ENCODE assay signal across 18 mouse cellular contexts in genomic region chr11:6224541-6225229, GRCm38 (mm10). TPM values are rescaled to one million over a fixed set of nuclear protein-coding genes. Genes with fewer than 3 reads are reported as not detected.
DNase-seq lines count a peak whose midpoint lies in the region; ATAC-seq lines count a peak whose summit lies in the region.
"Had no signal": no experiment of that assay in that cellular context is flagged by ENCODE, and none has a peak within 500 bp of the region (broad histone marks: within the 10 kb centered on the region; RNA-seq: fewer than 3 reads in every experiment).

No protein-coding gene starts in this region.

- peak; percentile 26 for DNase-seq in left cerebral cortex, adult 11 months (ENCODE audit: low spot score)
- no peak for DNase-seq in left cerebral cortex, postnatal 10 days (ENCODE audit: extremely low spot score in 1 of 2, low spot score in 2 of 2)
- DNase-seq in frontal cortex, postnatal 14 days (ENCODE audit: low spot score in 2 of 2) = peak; percentile 32 to 34
- peak; percentile 14 to 58 for DNase-seq in right cerebral cortex, postnatal 36 days (ENCODE audit: low spot score in 2 of 2)
- DNase-seq in retina, postnatal 1 day = no peak
- DNase-seq in embryo, embryonic 9.5 days (ENCODE audit: extremely low spot score) = no peak
- DNase-seq: cerebellum, adult 9-11 months; gastrocnemius, postnatal 36 days; thymus, adult 2 months had no signal

- intact Hi-C loops in left cerebral cortex, postnatal 10 days (cut with DNase I) = no loop called here

- 0 out of 2 replicates have a peak, but pooled peaks have one; percentile 54 for ATAC-seq in kidney, embryonic 15.5 days (replicated peaks; ENCODE audit: low FRiP score)
- ATAC-seq: CD4-positive, CD25-positive, alpha-beta regulatory T cell, adult 4 months; hindbrain, embryonic 16.5 days had no signal

- no peaks in the 10 kb centered on the region for H3K36me3 ChIP-seq in kidney, embryonic 15.5 days
- H3K36me3 ChIP-seq: forebrain, embryonic 12.5 days; heart, embryonic 15.5 days had no signal

- H3K4me1 ChIP-seq in kidney, embryonic 15.5 days = no peaks in the 10 kb centered on the region
- H3K4me1 ChIP-seq: forebrain, embryonic 12.5 days; heart, embryonic 15.5 days had no signal

- no peak overlapping the region for H3K4me3 ChIP-seq in kidney, embryonic 15.5 days (replicated peaks)
- H3K4me3 ChIP-seq: forebrain, embryonic 12.5 days; heart, embryonic 15.5 days; myocyte had no signal

- H3K27ac ChIP-seq in kidney, embryonic 15.5 days = 0 out of 2 replicates have a peak overlapping the region, but pooled peaks have one; percentile 32
- H3K27ac ChIP-seq: forebrain, embryonic 12.5 days; heart, embryonic 15.5 days; liver, embryonic 14.5 days had no signal

- no peak overlapping the region for H3K4me2 ChIP-seq in kidney, embryonic 15.5 days
- H3K4me2 ChIP-seq: forebrain, embryonic 12.5 days; heart, embryonic 15.5 days; midbrain, embryonic 11.5 days had no signal

- no peak overlapping the region for H3K9ac ChIP-seq in kidney, embryonic 15.5 days
- H3K9ac ChIP-seq: forebrain, embryonic 12.5 days; heart, embryonic 15.5 days; liver, embryonic 14.5 days had no signal

- H3K9me3 ChIP-seq in kidney, embryonic 15.5 days (replicated peaks) = no peaks in the 10 kb centered on the region
- H3K9me3 ChIP-seq: forebrain, embryonic 12.5 days; heart, embryonic 15.5 days had no signal

- no peaks in the 10 kb centered on the region for H3K27me3 ChIP-seq in kidney, embryonic 15.5 days
- H3K27me3 ChIP-seq: forebrain, embryonic 12.5 days had no signal

- 72% methylated on average over 14 of the region's 14 CpGs for WGBS in kidney, embryonic 15.5 days

RNA-seq across cellular contexts. Expression of gene Npc1l1, which starts 5.3 kb away (rescaled TPM):
- total RNA-seq in left cerebral cortex, postnatal 10 days (2021) = under 1 TPM; 0.41 to 0.49 TPM
- polyA plus RNA-seq in kidney, embryonic 15.5 days (2015; fragmentation: Nextera tagmentation; extraction: Ambion mirVana) = 0.06 TPM in 1 of 2 replicates, not detected in the other
- polyA plus RNA-seq: embryonic facial prominence, embryonic 11.5 days; forebrain, embryonic 12.5 days; heart, embryonic 15.5 days; hindbrain, embryonic 16.5 days; midbrain, embryonic 11.5 days had no signal

RNA-seq across cellular contexts. Expression of gene Nudcd3, which starts 24.5 kb away (rescaled TPM):
- 100 to 1,000 TPM; 125 to 131 TPM for total RNA-seq in left cerebral cortex, postnatal 10 days (2021)
- 36.8 and 37.7 TPM in 2 replicates for polyA plus RNA-seq in kidney, embryonic 15.5 days (2015; fragmentation: Nextera tagmentation; extraction: Ambion mirVana)

RNA-seq across cellular contexts. Expression of gene A730071L15Rik, which starts 24.9 kb away (rescaled TPM):
- not detected for total RNA-seq in left cerebral cortex, postnatal 10 days (2021)
- 0.40 and 0.59 TPM in 2 replicates for polyA plus RNA-seq in kidney, embryonic 15.5 days (2015; fragmentation: Nextera tagmentation; extraction: Ambion mirVana)

RNA-seq across cellular contexts. Expression of gene Ddx56, which starts 42.9 kb away (rescaled TPM):
- 10 to 100 TPM; 44.6 to 51.0 TPM for total RNA-seq in left cerebral cortex, postnatal 10 days (2021)
- polyA plus RNA-seq in kidney, embryonic 15.5 days (2015; fragmentation: Nextera tagmentation; extraction: Ambion mirVana) = 93.1 and 101 TPM in 2 replicates

RNA-seq across cellular contexts. Expression of gene Tmed4, which starts 50.0 kb away (rescaled TPM):
- total RNA-seq in left cerebral cortex, postnatal 10 days (2021) = 10 to 100 TPM; 65.8 to 66.0 TPM
- 130 and 133 TPM in 2 replicates for polyA plus RNA-seq in kidney, embryonic 15.5 days (2015; fragmentation: Nextera tagmentation; extraction: Ambion mirVana)

Comparison
In these comparisons a context has a peak if more than half of its experiments do, and no peak if none do; other contexts are left out.
1. DNase-seq: peak in left cerebral cortex, adult 11 months (single experiment), frontal cortex, postnatal 14 days (2 of 2) and right cerebral cortex, postnatal 36 days (2 of 2); none in left cerebral cortex, postnatal 10 days (0 of 2), retina, postnatal 1 day (single experiment) and embryo, embryonic 9.5 days (single experiment).